Mouse (Mus musculus) forebrain, embryonic 10.5 days (tissue): ENCODE measurements around the gene Btf3l4. TPM values are rescaled to one million over a fixed set of nuclear protein-coding genes. Genes with fewer than 3 reads are reported as not detected.

Experiments
- DNase-seq: peaks from one replicate; pipeline ENCODE4 v3.0.0-alpha.2; 2017; ENCODE audit warnings: low spot score; ENCODE audit errors: extremely low spot score
- H3K27ac ChIP-seq: fragments of 300-500 bp; sonication (generic); 2 replicates; pipeline ENCODE4 v1.5.1; 2016; ENCODE audit warnings: mild to moderate bottlenecking
- H3K27me3 ChIP-seq: fragments of 300-500 bp; sonication (generic); 2 replicates; pipeline ENCODE4 v1.6.1; 2016; ENCODE audit warnings: mild to moderate bottlenecking; ENCODE audit not compliant: poor library complexity, severe bottlenecking
- H3K36me3 ChIP-seq: fragments of 300-500 bp; sonication (generic); replicated peaks from 2 replicates; pipeline ENCODE4 v1.6.1; 2016; ENCODE audit warnings: mild to moderate bottlenecking, moderate library complexity
- H3K4me1 ChIP-seq: fragments of 300-500 bp; sonication (generic); 2 replicates; pipeline ENCODE4 v1.6.1; 2016
- H3K4me3 ChIP-seq: fragments of 300-500 bp; sonication (generic); 2 replicates; pipeline ENCODE4 v1.5.1; 2016; ENCODE audit warnings: mild to moderate bottlenecking, moderate library complexity
- H3K9me3 ChIP-seq: fragments of 300-500 bp; sonication (generic); 2 replicates; pipeline ENCODE4 v1.6.1; 2016; ENCODE audit warnings: mild to moderate bottlenecking, moderate library complexity
- WGBS: fragments of 180-500 bp; shearing (Covaris S2); methylation state at CpG from one replicate; pipeline ENCODE4 v1.1.7; 2016; 5-methylcytosine and 5-hydroxymethylcytosine counted together
- polyA plus RNA-seq: library from polyadenylated mRNA; unstranded; fragments of >200 nt; fragmentation: Nextera tagmentation; extraction: Ambion mirVana; gene quantifications from 2 replicates; pipeline ENCODE4 v1.2.1, GENCODE M21; 2016

Btf3l4 gene
- polyA plus RNA-seq: 213 and 218 TPM in 2 replicates

DNA sequence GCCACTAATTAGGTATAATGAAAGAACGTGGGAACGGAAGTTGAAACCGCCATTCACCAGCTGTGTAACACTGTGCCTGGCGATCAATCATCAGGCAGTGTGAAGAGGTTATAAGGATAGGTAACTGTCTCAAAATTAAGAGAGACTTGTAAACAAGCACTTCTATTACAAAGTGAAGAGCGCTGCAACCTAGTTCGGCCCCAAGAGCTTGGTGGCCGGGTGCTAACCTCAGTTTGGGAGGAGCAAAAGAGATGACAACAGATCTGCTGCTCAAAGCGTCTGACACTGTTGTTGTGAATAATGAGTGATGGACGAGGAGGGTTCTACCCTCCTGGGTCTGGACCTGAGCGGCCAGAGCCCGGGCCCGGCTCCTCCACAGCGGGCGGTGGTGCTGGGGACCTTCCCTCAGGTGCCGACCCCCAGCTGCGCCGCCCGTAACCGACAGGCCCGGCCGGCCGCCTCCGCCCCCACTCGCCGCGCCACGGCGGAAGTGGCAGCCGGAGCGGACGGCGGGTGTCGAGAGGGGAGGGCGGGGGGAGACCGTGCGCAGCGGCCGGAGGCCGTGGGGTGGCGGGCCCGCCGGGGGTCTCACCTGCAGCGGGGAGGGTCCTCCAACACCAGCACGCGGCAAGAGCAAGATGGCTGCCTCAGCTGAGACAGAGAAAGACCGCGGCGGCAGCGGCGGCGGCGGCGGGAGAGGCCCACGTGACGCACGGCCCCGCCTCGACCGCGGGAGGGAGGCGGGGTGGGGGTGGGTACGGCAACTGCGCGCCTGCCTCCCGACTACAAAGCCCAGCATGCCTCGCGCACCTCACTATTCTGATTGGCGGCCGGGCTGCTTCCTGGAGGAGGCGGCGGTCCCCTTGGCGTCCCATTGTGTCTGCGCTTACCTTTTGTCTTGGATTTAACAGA is at the start of gene Btf3l4:
Gene Btf3l4, minus strand, starts transcription at position 699 of the 912 bp plus-strand sequence.
- Histone ChIP-seq H3K36me3 (peaks cover 25% of the 10 kb centered on the region), H3K27me3 (no peaks in the 10 kb centered on the region), H3K4me3 (peak within 1 kb of the TSS; percentile 77), H3K9me3 (no peaks in the 10 kb centered on the region), H3K4me1 (peaks cover 33% of the 10 kb centered on the region), H3K27ac (peak within 1 kb of the TSS; percentile 99)
- under 1% methylated on average over 71 of the region's 73 CpGs for WGBS
- DNase-seq: peak; percentile 96

DNA sequence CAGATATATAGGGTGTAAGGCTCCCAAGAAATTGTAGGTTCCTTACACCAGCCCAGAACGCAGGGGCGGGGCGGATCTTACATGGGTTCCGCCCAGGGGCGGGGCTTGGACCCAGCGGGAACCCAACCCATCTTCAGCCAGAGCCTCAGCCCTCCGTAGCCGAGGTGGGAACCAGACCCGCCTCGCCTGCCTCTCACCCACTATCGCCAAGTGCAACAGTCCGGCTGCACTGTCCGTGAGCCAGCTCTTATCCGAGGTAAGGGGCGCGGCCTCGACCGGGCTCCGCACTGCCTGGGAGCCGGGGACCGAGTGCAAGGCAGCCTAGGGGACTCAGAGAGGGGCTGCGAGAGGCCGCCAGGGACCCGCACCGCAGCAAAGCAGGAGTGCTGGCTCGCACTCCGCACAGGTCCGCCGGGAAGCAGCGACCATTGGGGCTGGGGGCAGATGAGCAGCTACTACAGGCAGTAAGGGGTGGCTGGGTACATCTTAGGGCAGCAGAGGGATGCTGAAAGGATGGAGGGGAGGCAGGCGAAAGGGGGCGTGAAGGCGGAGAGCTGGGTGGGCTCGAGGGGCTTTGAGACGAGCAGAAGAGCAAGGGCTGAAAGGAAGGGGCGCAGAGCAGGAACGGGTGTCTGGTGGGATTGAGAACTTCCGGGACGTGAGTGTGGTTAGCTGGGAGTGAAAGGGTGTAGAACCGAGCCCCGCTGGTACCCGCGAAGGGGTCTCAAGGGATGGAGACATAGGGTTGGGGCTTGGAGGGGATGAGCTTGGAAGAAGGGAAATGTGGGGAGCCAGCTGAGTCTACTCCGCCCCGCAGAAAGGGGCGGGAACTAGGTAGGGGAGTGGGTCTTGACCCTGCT is 45.8 kb upstream of the Btf3l4 start, which contains the start of gene Rab3b:
Gene Rab3b, plus strand, starts transcription at position 101 of the 860 bp plus-strand sequence.
- Histone ChIP-seq H3K36me3 (no peaks in the 10 kb centered on the region), H3K27me3 (peaks cover 34% of the 10 kb centered on the region), H3K4me3 (peak within 1 kb of the TSS; percentile 66), H3K9me3 (no peaks in the 10 kb centered on the region), H3K4me1 (peaks cover 22% of the 10 kb centered on the region), H3K27ac (peak within 1 kb of the TSS; percentile 80)
- DNase-seq: peak; percentile 69
- WGBS: under 1% methylated on average over 46 of the region's 46 CpGs

DNA sequence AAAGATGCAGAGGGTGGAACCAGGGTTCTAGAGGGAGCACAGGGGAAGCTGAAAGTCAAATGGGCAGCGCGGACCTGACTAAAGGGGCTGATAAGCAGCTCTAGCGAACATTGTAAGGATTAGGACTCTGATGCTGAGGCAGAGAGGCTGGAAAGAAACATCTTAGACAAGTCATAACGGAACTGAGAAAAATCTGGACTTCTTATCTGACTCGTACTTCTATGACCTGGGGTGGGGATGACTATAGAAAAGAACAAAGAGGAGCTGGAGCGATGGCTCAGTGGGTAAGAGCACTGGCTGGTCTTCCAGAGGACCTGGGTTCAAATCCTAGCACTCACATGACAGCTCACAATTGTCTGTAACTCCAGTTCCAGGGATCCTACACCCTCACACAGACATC is 44.5 kb upstream of the Btf3l4 start:
- H3K4me1 ChIP-seq: peaks cover 15% of the 10 kb centered on the region
- DNase-seq: no peak
- H3K27me3 ChIP-seq: peaks cover 34% of the 10 kb centered on the region
- H3K9me3 ChIP-seq: no peaks in the 10 kb centered on the region
- no peak overlapping the region for H3K27ac ChIP-seq
- H3K36me3 ChIP-seq: no peaks in the 10 kb centered on the region
- H3K4me3 ChIP-seq: no peak overlapping the region
- 84% methylated on average over 6 of the region's 6 CpGs for WGBS

DNA sequence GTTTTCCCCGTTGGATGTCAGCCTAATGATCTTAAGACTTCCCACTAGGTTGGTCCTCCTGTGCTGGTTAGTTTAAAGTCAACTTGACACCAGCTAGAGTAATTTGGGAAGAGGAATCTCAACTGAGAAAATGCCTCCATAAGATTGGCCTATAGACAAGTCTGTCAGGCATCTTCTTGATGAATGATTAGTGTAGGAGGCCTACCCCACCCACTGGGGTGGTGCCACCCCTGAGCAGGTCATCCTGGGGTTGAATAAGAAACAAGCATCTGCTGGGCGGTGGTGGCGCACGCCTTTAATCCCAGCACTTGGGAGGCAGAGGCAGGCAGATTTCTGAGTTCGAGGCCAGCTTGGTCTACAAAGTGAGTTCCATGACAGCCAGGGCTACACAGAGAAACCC is 40.3 kb upstream of the Btf3l4 start:
- DNase-seq: no peak
- WGBS: 94% methylated on average over 5 of the region's 5 CpGs
- peaks cover 2% of the 10 kb centered on the region; the same call in 1 of the 2 replicates for H3K4me1 ChIP-seq

DNA sequence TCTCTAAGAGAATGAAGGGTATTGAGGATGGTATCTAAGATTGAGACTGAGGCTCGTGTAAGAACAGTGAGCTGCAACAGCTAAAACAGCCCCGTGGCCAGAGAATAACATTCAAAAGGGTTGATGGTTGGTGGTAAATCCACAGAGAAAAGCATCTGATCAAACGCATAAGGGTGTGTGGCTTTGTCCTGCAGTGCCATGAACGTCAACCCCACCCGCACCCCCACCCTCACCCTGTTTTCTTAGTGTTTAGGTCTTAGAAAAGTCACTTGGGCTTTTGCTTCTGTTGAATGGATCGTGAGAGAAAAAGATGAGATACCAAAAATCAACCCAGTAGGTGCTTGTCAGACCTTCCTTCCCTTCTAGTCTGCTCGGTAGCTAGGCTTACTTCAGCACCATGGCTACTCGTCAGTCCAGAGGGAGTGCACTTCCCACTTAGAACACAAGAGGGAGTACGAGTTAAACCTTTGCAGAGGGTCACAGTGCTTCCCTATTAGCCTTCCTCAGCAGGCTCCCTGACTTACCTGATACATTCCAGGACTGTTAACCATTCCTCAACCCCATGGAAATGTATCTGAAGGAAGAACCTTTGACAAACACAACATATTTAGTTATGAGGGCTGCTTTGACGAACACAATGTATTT is 36.4 kb upstream of the Btf3l4 start:
- no peaks in the 10 kb centered on the region for H3K9me3 ChIP-seq
- WGBS: 31% methylated on average over 10 of the region's 10 CpGs
- H3K27me3 ChIP-seq: no peaks in the 10 kb centered on the region
- H3K4me3 ChIP-seq: no peak overlapping the region
- DNase-seq: peak; percentile 72
- H3K36me3 ChIP-seq: no peaks in the 10 kb centered on the region
- H3K27ac ChIP-seq: no peak overlapping the region
- H3K4me1 ChIP-seq: no peaks in the 10 kb centered on the region

More for the DNA sequence above, 40.3 kb upstream of the Btf3l4 start:
- Histone ChIP-seq H3K27me3 (peaks cover 14% of the 10 kb centered on the region), H3K9me3 (no peaks in the 10 kb centered on the region), H3K36me3 (no peaks in the 10 kb centered on the region), H3K27ac (no peak overlapping the region), H3K4me3 (no peak overlapping the region)

DNA sequence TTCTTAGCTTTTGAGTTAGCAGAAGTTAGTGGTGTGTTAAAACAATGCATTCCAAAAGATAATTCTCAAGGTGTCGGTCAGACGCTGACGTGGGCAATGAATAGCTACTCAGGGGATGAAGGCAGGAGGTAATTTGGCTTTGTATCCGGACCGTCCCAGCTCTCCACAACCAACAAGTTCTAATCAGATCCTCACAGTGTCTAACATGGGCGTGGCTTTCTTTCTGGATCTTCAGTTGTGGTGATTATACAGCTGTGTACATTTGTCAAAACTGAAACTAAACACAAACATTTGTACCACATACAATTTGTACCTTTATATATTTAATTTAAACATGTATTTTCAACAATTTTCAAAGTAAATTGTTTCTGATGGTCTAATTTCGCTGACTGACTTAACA is 33.4 kb upstream of the Btf3l4 start:
- no peaks in the 10 kb centered on the region for H3K27me3 ChIP-seq
- H3K27ac ChIP-seq: no peak overlapping the region
- no peaks in the 10 kb centered on the region for H3K4me1 ChIP-seq
- no peak overlapping the region for H3K4me3 ChIP-seq
- no peaks in the 10 kb centered on the region for H3K9me3 ChIP-seq
- WGBS: 85% methylated on average over 7 of the region's 7 CpGs
- DNase-seq: no peak
- peaks cover 23% of the 10 kb centered on the region for H3K36me3 ChIP-seq

DNA sequence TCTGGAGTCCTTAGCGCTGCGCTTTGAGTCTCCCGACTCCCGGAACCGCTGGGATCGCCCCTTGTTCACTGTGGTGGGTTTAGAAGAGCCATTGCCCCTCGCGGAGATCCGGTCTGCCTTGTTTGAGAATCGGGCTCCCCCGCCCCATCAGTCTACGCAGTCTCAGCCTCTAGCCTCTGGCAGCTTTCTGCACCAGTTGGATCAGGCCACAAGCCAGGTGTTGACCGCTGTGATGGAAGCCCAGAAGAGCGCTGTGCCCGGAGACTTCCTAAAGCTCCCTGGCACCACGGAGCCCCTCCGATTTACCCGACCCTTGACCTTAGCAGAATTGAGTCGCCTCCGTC is 15.1 kb upstream of the Btf3l4 start, which contains the start of gene A730015C16Rik:
Gene A730015C16Rik, minus strand, starts transcription at position 115 of the 344 bp plus-strand sequence.
- no peaks in the 10 kb centered on the region for H3K9me3 ChIP-seq
- H3K36me3 ChIP-seq: peaks cover 33% of the 10 kb centered on the region
- H3K4me3 ChIP-seq: peak within 1 kb of the TSS; percentile 98
- DNase-seq: peak; percentile 30
- H3K4me1 ChIP-seq: peaks cover 35% of the 10 kb centered on the region
- 16% methylated on average over 20 of the region's 20 CpGs for WGBS
- no peaks in the 10 kb centered on the region for H3K27me3 ChIP-seq
- H3K27ac ChIP-seq: peak within 1 kb of the TSS; percentile 90

DNA sequence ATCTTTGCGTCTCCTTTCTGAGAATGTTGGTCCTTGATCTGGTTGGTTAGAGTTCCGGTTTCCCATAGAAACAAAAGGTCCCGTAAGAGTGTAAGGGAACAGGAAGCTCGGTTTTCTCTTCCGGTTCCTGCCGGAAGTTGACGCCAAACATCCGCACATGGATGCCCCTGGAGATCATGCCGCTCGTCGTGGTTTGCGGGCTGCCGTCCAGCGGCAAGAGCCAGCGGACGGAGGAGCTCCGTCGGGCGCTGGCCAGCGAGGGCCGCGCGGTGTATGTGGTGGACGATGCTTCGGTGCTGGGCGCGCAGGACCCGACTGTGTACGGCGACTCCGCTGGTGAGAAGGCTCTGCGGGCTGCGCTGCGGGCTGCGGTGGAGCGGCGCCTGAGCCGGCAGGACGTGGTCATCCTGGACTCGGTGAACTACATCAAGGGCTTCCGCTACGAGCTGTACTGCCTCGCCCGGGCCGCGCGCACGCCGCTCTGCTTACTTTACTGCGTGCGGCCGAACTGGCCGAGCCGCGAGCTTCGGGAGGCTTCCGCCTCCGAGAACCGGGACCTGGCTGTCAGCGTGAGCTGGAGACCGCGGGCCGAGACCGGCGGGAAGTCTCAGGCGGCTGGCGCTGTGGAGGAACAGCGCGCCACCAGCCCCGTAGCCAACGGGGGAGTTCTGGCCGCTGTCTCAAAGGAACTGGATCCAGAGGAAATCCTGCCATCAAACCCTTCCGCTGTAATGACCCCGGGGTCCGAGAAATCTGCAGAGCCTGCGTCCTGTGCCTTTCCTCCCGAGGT is 14.5 kb upstream of the Btf3l4 start, which contains the start of gene Kti12:
Gene Kti12, plus strand, starts transcription at position 71 of the 790 bp plus-strand sequence.
- H3K27ac ChIP-seq: peak within 1 kb of the TSS; percentile 90
- H3K27me3 ChIP-seq: no peaks in the 10 kb centered on the region
- H3K36me3 ChIP-seq: peaks cover 27% of the 10 kb centered on the region
- peak; percentile 85 for DNase-seq
- WGBS: under 1% methylated on average over 77 of the region's 77 CpGs
- peaks cover 41% of the 10 kb centered on the region for H3K4me1 ChIP-seq
- H3K9me3 ChIP-seq: no peaks in the 10 kb centered on the region
- peak within 1 kb of the TSS; percentile 98 for H3K4me3 ChIP-seq

DNA sequence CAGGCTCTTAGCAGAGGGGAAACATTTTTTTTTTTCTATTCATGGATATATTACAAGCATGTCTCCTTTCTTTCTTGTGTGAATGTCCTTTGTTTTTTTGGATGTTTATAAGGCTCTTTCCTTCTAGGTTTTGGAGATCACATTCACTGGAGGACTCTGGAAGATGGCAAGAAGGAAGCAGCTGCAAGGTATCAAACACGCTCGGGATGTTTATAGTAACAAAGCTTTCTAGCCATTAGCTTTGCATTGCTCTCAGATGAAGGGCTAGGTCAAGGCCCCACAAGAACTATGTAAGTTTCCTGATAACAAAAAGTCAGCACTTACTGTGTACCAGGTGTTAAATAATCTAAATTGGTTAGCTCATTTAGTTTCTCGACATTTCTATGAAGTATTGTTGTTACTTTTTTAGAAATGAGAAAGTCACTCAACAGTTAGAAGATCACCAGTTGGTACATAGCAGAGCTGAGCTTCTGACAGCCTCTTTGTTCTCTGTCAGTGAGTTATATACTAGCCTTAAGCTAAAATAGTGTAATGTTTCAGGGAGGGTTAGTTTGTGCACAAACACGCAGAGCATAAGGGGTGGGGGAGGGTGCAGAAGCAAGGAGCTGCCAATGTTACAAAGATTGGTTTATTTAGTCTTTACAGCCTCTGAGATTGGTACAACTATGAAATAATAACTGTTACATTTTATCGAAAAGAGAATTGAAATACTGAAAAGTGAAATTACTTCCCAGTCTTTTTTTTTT is 12.6 kb upstream of the Btf3l4 start:
- WGBS: 90% methylated on average over 5 of the region's 5 CpGs
- no peaks in the 10 kb centered on the region for H3K9me3 ChIP-seq

DNA sequence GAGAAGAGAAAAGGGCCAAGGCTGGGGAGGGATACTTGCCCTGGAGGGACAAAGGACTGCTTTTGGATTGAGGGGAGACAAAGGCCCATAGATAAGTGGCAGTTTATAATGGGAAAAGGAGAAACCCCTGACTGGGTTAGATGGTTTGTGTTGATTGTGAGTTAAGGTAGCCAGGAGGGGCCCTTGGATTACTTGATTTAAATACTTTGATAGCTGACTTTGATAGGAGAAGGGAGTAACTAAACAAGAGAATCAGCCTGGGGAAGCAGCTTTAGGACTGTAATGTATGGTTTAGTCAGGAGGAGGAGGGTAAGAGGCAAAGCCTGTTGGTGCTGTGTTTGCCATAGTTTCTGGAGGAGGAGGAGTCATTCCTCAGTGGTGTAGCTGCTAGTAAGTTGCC is 9.9 kb upstream of the Btf3l4 start:
- Histone ChIP-seq H3K9me3 (no peaks in the 10 kb centered on the region), H3K27me3 (no peaks in the 10 kb centered on the region), H3K27ac (peak overlapping the region; percentile 62), H3K4me3 (no peak overlapping the region), H3K36me3 (peaks cover 24% of the 10 kb centered on the region), H3K4me1 (peaks cover 24% of the 10 kb centered on the region)
- DNase-seq: no peak

More for the DNA sequence above, 12.6 kb upstream of the Btf3l4 start:
- Histone ChIP-seq H3K4me1 (peaks cover 44% of the 10 kb centered on the region), H3K27me3 (no peaks in the 10 kb centered on the region), H3K27ac (no peak overlapping the region), H3K36me3 (peaks cover 34% of the 10 kb centered on the region), H3K4me3 (no peak overlapping the region)
- no peak for DNase-seq

DNA sequence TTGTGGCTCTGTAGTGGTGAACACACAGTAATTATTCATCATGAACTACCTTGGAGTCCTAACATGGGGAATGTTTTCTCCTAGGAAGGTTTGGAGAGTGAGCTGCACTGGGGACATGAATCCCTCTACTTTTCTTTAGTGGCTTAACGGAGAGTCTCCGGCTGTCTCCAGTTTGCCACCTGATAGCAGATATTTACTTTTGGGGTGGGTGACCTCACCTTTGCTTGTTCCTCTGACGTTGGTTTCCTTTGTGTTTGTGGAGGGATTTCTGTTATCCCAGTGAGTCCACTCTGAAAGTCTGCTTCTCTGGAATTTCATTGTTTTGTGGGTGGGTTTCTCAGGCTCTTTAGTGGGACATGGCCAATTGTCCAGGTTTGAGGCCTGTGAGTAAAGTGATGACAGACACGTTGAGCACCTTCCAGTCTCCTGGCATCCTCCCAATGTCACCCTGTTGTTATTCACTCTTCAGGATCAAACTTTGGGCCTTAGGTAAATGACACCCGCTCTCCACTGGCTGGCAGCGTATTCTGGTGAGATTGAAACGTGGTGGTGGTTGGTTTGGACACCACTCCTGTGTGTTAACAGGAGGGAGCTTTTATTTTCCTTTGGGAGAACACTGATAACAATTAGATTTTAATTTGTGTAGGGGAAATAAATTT is 8.6 kb upstream of the Btf3l4 start:
- no peaks in the 10 kb centered on the region for H3K27me3 ChIP-seq
- peaks cover 14% of the 10 kb centered on the region for H3K4me1 ChIP-seq
- 90% methylated on average over 7 of the region's 7 CpGs for WGBS
- H3K4me3 ChIP-seq: no peak overlapping the region
- no peak for DNase-seq
- H3K27ac ChIP-seq: no peak overlapping the region
- H3K36me3 ChIP-seq: peaks cover 25% of the 10 kb centered on the region
- no peaks in the 10 kb centered on the region for H3K9me3 ChIP-seq
